Mouse (Mus musculus) urinary bladder, postnatal 4 days (tissue): ENCODE results near the gene Prr5.
"Not testable (repeated sequence)": the region's sequence is repeated elsewhere in the genome, so short reads cannot be mapped to it uniquely, and the experiment has no call there.

Experiments
- DNase-seq, 2 experiments: peaks; one replicate each; pipeline ENCODE4 v3.0.0; 2021 to 2022; ENCODE audit warnings: low spot score in 2 of 2

Prr5 gene

GRCm38 (mm10) chr15:84714730-84715129 is 45.3 kb downstream of the Prr5 start:
- peak; percentile 84 for DNase-seq

- DNase-seq = no peak
Measured at GRCm38 (mm10) chr15:84715132-84715531, 45.7 kb downstream of the Prr5 start.

GRCm38 (mm10) chr15:84717570-84718270 is 48.3 kb downstream of the Prr5 start:
- not testable (repeated sequence) for DNase-seq

- no peak for DNase-seq
Measured at GRCm38 (mm10) chr15:84718785-84719184, 49.4 kb downstream of the Prr5 start.

GRCm38 (mm10) chr15:84719791-84720190 is 50.4 kb downstream of the Prr5 start, which contains the start of gene Arhgap8:
TSS of gene Arhgap8 (plus strand) at chr15:84720052.
- peak; percentile 60 to 74 for DNase-seq

- DNase-seq = peak in 1 of 2 experiments; percentile 51
Measured at GRCm38 (mm10) chr15:84720291-84721204, 51.1 kb downstream of the Prr5 start.

- not testable (repeated sequence) for DNase-seq
Measured at GRCm38 (mm10) chr15:84723656-84724055, 54.2 kb downstream of the Prr5 start.

GRCm38 (mm10) chr15:84724199-84724598 is 54.8 kb downstream of the Prr5 start:
- DNase-seq = no peak

- DNase-seq = no peak
Measured at GRCm38 (mm10) chr15:84729685-84730084, 60.3 kb downstream of the Prr5 start.

- DNase-seq = no peak
Measured at GRCm38 (mm10) chr15:84730893-84731292, 61.5 kb downstream of the Prr5 start.

- no peak for DNase-seq
Measured at GRCm38 (mm10) chr15:84731676-84732424, 62.4 kb downstream of the Prr5 start.

GRCm38 (mm10) chr15:84732425-84732749 is 63.0 kb downstream of the Prr5 start:
- no peak for DNase-seq

GRCm38 (mm10) chr15:84736346-84736993 is 67.0 kb downstream of the Prr5 start:
- DNase-seq = no peak

GRCm38 (mm10) chr15:84736994-84737346 is 67.5 kb downstream of the Prr5 start:
- no peak for DNase-seq

GRCm38 (mm10) chr15:84738246-84738645 is 68.8 kb downstream of the Prr5 start:
- DNase-seq = no peak

- no peak for DNase-seq
Measured at GRCm38 (mm10) chr15:84741573-84741972, 72.2 kb downstream of the Prr5 start.

- DNase-seq = no peak
Measured at GRCm38 (mm10) chr15:84743347-84743746, 73.9 kb downstream of the Prr5 start.

- DNase-seq = no peak
Measured at GRCm38 (mm10) chr15:84744308-84744707, 74.9 kb downstream of the Prr5 start.

- no peak for DNase-seq
Measured at GRCm38 (mm10) chr15:84745831-84746230, 76.4 kb downstream of the Prr5 start.
